ENCODE assay signal across 18 mouse cellular contexts in the genomic region with DNA sequence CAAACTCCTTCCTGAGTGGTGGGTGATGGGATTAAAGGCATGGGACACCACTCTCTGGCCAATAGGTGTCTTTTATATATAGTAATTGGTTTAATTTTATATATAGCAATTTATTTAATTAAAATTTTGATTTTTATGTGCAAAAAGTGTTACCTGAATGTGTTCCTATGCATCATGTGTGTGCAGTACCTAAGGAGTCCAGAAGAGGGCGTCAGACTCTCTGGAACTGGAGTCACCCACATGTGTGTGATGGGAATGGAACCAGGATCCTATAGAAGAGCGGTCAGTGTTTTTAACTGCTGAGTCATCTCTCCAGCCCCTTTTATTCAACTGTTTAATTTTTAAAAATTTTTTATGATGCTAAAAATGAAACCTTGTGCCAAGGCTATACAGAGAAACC. TPM values are rescaled to one million over a fixed set of nuclear protein-coding genes. Genes with fewer than 3 reads are reported as not detected.
DNase-seq lines count a peak whose midpoint lies in the region; TF ChIP-seq lines count a peak whose summit lies in the region.
"Had no signal": no experiment of that assay in that cellular context is flagged by ENCODE, and none has a peak within 500 bp of the region (broad histone marks: within the 10 kb centered on the region; RNA-seq: fewer than 3 reads in every experiment).

No protein-coding gene starts in this region.

- no peak overlapping the region for H3K27ac ChIP-seq in left cerebral cortex, adult 2 months
- H3K27ac ChIP-seq: liver, embryonic 13.5 days; stomach, embryonic 15.5 days had no signal

- DNase-seq in embryo, embryonic 10 days (ENCODE audit: low spot score), result peak; percentile 2
- DNase-seq in embryo, embryonic 9.5 days (ENCODE audit: extremely low spot score), result no peak
- DNase-seq in left cerebral cortex, adult 2 months (ENCODE audit: extremely low spot score in 1 of 2, low spot score in 2 of 2), result no peak
- DNase-seq in left cerebral cortex, postnatal 4 days, result no peak
- peak; percentile 20 for DNase-seq in 3T3-L1 (ENCODE audit: low read depth, low spot score)
- peak; percentile 79 for DNase-seq in R1 (ENCODE audit: low read depth, low spot score)
- no peak for DNase-seq in urinary bladder, postnatal 36 days (ENCODE audit: low spot score in 2 of 2)
- no peak for DNase-seq in spleen, postnatal 4 days (ENCODE audit: low spot score in 2 of 2)
- DNase-seq: adrenal gland, postnatal 36 days; cerebellum, adult 11-12 months; embryo, embryonic 11 days; liver, embryonic 13.5 days; right cerebral cortex, postnatal 25 days had no signal

- peak; percentile 49 for TF ChIP-seq CTCF in left cerebral cortex, adult 2 months (IDR thresholded peaks at IDR 0.05)

- intact Hi-C loops in left cerebral cortex, adult 2 months (cut with DNase I), result no loop called here
- intact Hi-C loops in left cerebral cortex, postnatal 4 days (cut with DNase I), result no loop called here

- H3K4me3 ChIP-seq in left cerebral cortex, adult 2 months, result no peak overlapping the region
- H3K4me3 ChIP-seq: erythroblast, embryonic 14.5 days; liver, embryonic 13.5 days; megakaryocyte, embryonic 14.5 days; stomach, embryonic 15.5 days had no signal

RNA-seq across cellular contexts. Expression of a gene that starts 3.9 kb away (rescaled TPM):
- 10 to 100 TPM; 13.8 to 14.2 TPM for total RNA-seq in left cerebral cortex, adult 2 months (2021)
- total RNA-seq in left cerebral cortex, postnatal 4 days (2021), result 10 to 100 TPM; 19.1 to 20.2 TPM

RNA-seq across cellular contexts. Expression of a gene that starts 24.5 kb away (rescaled TPM):
- under 1 TPM; 0.16 TPM for total RNA-seq in left cerebral cortex, adult 2 months (2021)
- total RNA-seq in left cerebral cortex, postnatal 4 days (2021), result 1 to 10 TPM in 1 of 2 experiments, under 1 TPM in 1; 0.95 to 1.1 TPM
- total RNA-seq: granulocyte monocyte progenitor cell, adult 5-6 weeks had no signal

RNA-seq across cellular contexts. Expression of a gene that starts 28.7 kb away (rescaled TPM):
- not detected for total RNA-seq in left cerebral cortex, adult 2 months (2021)
- total RNA-seq in left cerebral cortex, postnatal 4 days (2021), result not detected
- total RNA-seq: granulocyte monocyte progenitor cell, adult 5-6 weeks; heart, postnatal 25 days had no signal

RNA-seq across cellular contexts. Expression of a gene that starts 53.5 kb away (rescaled TPM):
- 10 to 100 TPM; 86.8 to 96.3 TPM for total RNA-seq in left cerebral cortex, adult 2 months (2021)
- total RNA-seq in left cerebral cortex, postnatal 4 days (2021), result 10 to 100 TPM; 74.5 to 75.2 TPM

RNA-seq across cellular contexts. Expression of a gene that starts 58.8 kb away (rescaled TPM):
- total RNA-seq in left cerebral cortex, adult 2 months (2021), result 10 to 100 TPM; 32.9 to 39.6 TPM
- 100 to 1,000 TPM; 133 to 137 TPM for total RNA-seq in left cerebral cortex, postnatal 4 days (2021)

Comparison
In these comparisons a context has a peak if more than half of its experiments do, and no peak if none do; other contexts are left out.
1. DNase-seq: peak in embryo, embryonic 10 days (single experiment), 3T3-L1 (single experiment) and R1 (single experiment); none in embryo, embryonic 9.5 days (single experiment), left cerebral cortex, adult 2 months (0 of 2), left cerebral cortex, postnatal 4 days (single experiment), urinary bladder, postnatal 36 days (0 of 2) and spleen, postnatal 4 days (0 of 2).